Mouse (Mus musculus) erythroblast, embryonic 14.5 days (primary cell): Measurements from ENCODE around the gene Chid1. TPM values are rescaled to one million over a fixed set of nuclear protein-coding genes. Genes with fewer than 3 reads are reported as not detected.

Experiments
- H3K27me3 ChIP-seq: 2 replicates; pipeline ENCODE4 v1.6.1; 2012; ENCODE audit warnings: inconsistent platforms; ENCODE audit not compliant: control insufficient read depth
- H3K36me3 ChIP-seq: 2 replicates; pipeline ENCODE4 v1.6.1; 2012; ENCODE audit warnings: mild to moderate bottlenecking, inconsistent platforms; ENCODE audit not compliant: control insufficient read depth
- H3K4me1 ChIP-seq: 2 replicates; pipeline ENCODE4 v1.6.1; 2012; ENCODE audit warnings: inconsistent platforms; ENCODE audit not compliant: control insufficient read depth
- H3K4me3 ChIP-seq: replicated peaks from 2 replicates; pipeline ENCODE3; 2012; ENCODE audit warnings: moderate library complexity, mild to moderate bottlenecking, inconsistent platforms
- H3K9me3 ChIP-seq: 2 replicates; pipeline ENCODE4 v1.6.1; 2012; ENCODE audit warnings: low read length, inconsistent platforms, mixed read lengths; ENCODE audit not compliant: control insufficient read depth
- GATA1 ChIP-seq: IDR thresholded peaks from 2 replicates; pipeline ENCODE4 v1.6.1; 2012; ENCODE audit warnings: low read length, inconsistent platforms, mixed read lengths
- TAL1 ChIP-seq: IDR thresholded peaks from 3 replicates; pipeline ENCODE4 v1.6.1; 2012; ENCODE audit warnings: low read length, inconsistent platforms, mixed read lengths
- polyA plus RNA-seq: library from polyadenylated mRNA; stranded (reverse); fragments of >175 nt; gene quantifications from 2 replicates; pipeline ENCODE4 v1.2.3, GENCODE M21; 2012

Gene Chid1
- polyA plus RNA-seq, 1 experiment, result 1.7 TPM

GRCm38 (mm10) chr7:141518926-141519325 lies 20.7 kb downstream of the Chid1 start:
- Histone ChIP-seq H3K4me1 (peaks cover 53% of the 10 kb centered on the region), H3K36me3 (peaks cover 98% of the 10 kb centered on the region), H3K4me3 (peak overlapping the region; percentile 2), H3K9me3 (no peaks in the 10 kb centered on the region), H3K27me3 (no peaks in the 10 kb centered on the region)
- TF ChIP-seq GATA1 (no peak), TAL1 (no peak)

- H3K27me3 ChIP-seq, result no peaks in the 10 kb centered on the region
- H3K4me3 ChIP-seq, result no peak overlapping the region
- H3K9me3 ChIP-seq, result no peaks in the 10 kb centered on the region
- TF ChIP-seq TAL1 (no peak), GATA1 (no peak)
- peaks cover 53% of the 10 kb centered on the region for H3K4me1 ChIP-seq
- peaks cover 98% of the 10 kb centered on the region for H3K36me3 ChIP-seq
These were observed 21.4 kb downstream of the Chid1 start for GRCm38 (mm10) chr7:141518296-141518695.

GRCm38 (mm10) chr7:141517638-141518037 lies 22.0 kb downstream of the Chid1 start:
- Histone ChIP-seq H3K4me3 (no peak overlapping the region), H3K36me3 (peaks cover 98% of the 10 kb centered on the region), H3K4me1 (peaks cover 49% of the 10 kb centered on the region), H3K9me3 (no peaks in the 10 kb centered on the region), H3K27me3 (no peaks in the 10 kb centered on the region)
- TF ChIP-seq TAL1, result no peak
- TF ChIP-seq GATA1, result no peak

- Histone ChIP-seq H3K4me3 (no peak overlapping the region), H3K4me1 (peaks cover 66% of the 10 kb centered on the region), H3K27me3 (no peaks in the 10 kb centered on the region), H3K36me3 (peaks cover 98% of the 10 kb centered on the region), H3K9me3 (no peaks in the 10 kb centered on the region)
- TF ChIP-seq GATA1 (no peak), TAL1 (no peak)
These were observed 28.9 kb downstream of the Chid1 start for GRCm38 (mm10) chr7:141510681-141511191.

GRCm38 (mm10) chr7:141510196-141510595 lies 29.5 kb downstream of the Chid1 start:
- peaks cover 67% of the 10 kb centered on the region for H3K4me1 ChIP-seq
- peaks cover 96% of the 10 kb centered on the region for H3K36me3 ChIP-seq

GRCm38 (mm10) chr7:141508160-141508559 lies 31.5 kb downstream of the Chid1 start:
- TF ChIP-seq TAL1 (no peak), GATA1 (no peak)
- peak overlapping the region; percentile 85 for H3K4me3 ChIP-seq
- peaks cover 87% of the 10 kb centered on the region for H3K36me3 ChIP-seq
- H3K9me3 ChIP-seq, result peaks cover 2% of the 10 kb centered on the region; the same call in 1 of the 2 replicates
- peaks cover 78% of the 10 kb centered on the region for H3K4me1 ChIP-seq
- no peaks in the 10 kb centered on the region for H3K27me3 ChIP-seq

More at GRCm38 (mm10) chr7:141510196-141510595, 29.5 kb downstream of the Chid1 start:
- H3K4me3 ChIP-seq, result no peak overlapping the region
- TF ChIP-seq TAL1 (no peak), GATA1 (no peak)
- no peaks in the 10 kb centered on the region for H3K27me3 ChIP-seq
- H3K9me3 ChIP-seq, result no peaks in the 10 kb centered on the region

GRCm38 (mm10) chr7:141506278-141506677 lies 33.4 kb downstream of the Chid1 start:
- Histone ChIP-seq H3K4me3 (peak overlapping the region; percentile 85), H3K36me3 (peaks cover 85% of the 10 kb centered on the region), H3K9me3 (peaks cover 4% of the 10 kb centered on the region; the same call in 1 of the 2 replicates), H3K4me1 (peaks cover 88% of the 10 kb centered on the region), H3K27me3 (no peaks in the 10 kb centered on the region)
- TF ChIP-seq TAL1, result no peak
- TF ChIP-seq GATA1, result no peak

- Histone ChIP-seq H3K36me3 (peaks cover 78% of the 10 kb centered on the region), H3K4me1 (peaks cover 56% of the 10 kb centered on the region), H3K4me3 (no peak overlapping the region), H3K27me3 (no peaks in the 10 kb centered on the region), H3K9me3 (peaks cover 4% of the 10 kb centered on the region; the same call in 1 of the 2 replicates)
- TF ChIP-seq TAL1 (no peak), GATA1 (no peak)
These were observed 37.1 kb downstream of the Chid1 start for GRCm38 (mm10) chr7:141502556-141502905.

- Histone ChIP-seq H3K4me1 (peaks cover 51% of the 10 kb centered on the region), H3K9me3 (peaks cover 4% of the 10 kb centered on the region; the same call in 1 of the 2 replicates), H3K27me3 (no peaks in the 10 kb centered on the region), H3K4me3 (peak overlapping the region; percentile 5), H3K36me3 (peaks cover 78% of the 10 kb centered on the region)
- no peak for TF ChIP-seq GATA1
These were observed 37.7 kb downstream of the Chid1 start for GRCm38 (mm10) chr7:141501820-141502555.
